Mouse (Mus musculus): ENCODE data around the gene Gfral. TPM values are rescaled to one million over a fixed set of nuclear protein-coding genes. Genes with fewer than 3 reads are reported as not detected.
"Not testable (repeated sequence)": the region's sequence is repeated elsewhere in the genome, so short reads cannot be mapped to it uniquely, and the experiment has no call there.

Gfral gene
- polyA plus RNA-seq, 1 experiment from 2014 or later: not detected

DNA sequence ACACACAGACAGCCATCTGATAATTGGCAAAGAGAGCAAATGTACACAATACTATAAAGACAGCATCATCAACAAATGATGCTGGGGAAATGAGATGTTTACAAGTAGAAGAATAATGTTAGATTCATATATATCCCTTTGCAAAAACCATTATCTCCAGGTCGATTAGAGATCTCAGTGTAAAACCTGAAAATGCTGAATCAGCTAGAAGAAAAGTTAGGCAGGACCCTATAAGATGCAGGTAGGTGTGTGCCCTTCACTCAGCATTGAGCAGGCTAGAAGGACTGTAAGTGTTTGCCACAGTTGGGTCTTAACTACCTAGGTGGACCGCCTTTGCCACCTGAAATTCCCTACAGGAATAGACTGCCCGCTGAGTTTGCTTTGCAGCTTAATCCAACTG, 67.9 kb downstream of the Gfral start:
- Histone ChIP-seq H3K27me3 (ENCODE audit: control insufficient read depth, insufficient read depth, low read depth, low read length) (no peaks in the 10 kb centered on the region), H3K9ac (ENCODE audit: low read depth, low read length) (no peak overlapping the region), H3K36me3 (ENCODE audit: control insufficient read depth, insufficient read depth, low read length) (no peaks in the 10 kb centered on the region), H3K4me1 (ENCODE audit: control insufficient read depth, insufficient read depth, low read length) (no peaks in the 10 kb centered on the region), H3K4me3 (ENCODE audit: low read depth, low read length) (no peak overlapping the region), H3K9me3 (replicated peaks; ENCODE audit: control insufficient read depth, low read length, poor library complexity, severe bottlenecking) (no peaks in the 10 kb centered on the region), H3K27ac (ENCODE audit: low read length) (no peak overlapping the region), H3K4me2 (ENCODE audit: low read length) (no peak overlapping the region)
- ATAC-seq: no peak
- WGBS: 46% methylated on average over 3 of the region's 3 CpGs

DNA sequence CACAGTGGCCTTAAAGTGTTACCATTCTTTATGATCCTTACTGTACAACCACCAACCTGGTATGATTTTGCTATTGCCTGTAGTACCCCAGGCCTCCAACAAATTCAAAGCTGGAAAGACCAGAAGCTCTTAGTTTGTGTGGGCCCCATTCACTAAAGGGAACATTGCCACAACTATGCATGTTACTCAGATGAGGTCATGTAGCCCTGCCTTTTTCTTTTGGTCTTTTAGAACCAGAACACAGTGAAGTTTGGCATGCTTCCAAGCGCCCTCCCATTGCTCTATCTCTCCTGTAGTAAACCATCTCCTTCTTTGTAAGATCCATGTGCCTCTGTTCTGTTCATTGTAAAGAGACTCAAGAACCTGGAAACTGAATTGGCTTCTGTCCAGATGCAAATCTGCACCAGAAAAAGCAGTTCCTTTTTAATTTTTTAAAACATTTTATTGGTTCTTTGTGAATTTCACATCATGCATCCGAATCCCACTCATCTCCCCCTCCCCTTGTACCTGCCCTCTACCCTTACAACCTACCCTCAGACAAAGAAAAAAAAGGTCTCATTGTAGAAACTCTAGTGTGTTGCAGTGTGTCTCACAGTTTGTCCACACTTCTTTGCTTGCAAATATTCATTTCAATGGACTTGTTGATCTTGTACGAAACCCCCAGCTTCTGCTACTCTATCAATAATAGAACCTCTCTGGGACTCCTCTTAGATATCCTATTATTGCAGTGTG, 74.9 kb downstream of the Gfral start:
- H3K27ac ChIP-seq (ENCODE audit: low read length): no peak overlapping the region
- 65% methylated on average over 3 of the region's 3 CpGs for WGBS
- no peaks in the 10 kb centered on the region for H3K4me1 ChIP-seq (ENCODE audit: control insufficient read depth, insufficient read depth, low read length)
- no peaks in the 10 kb centered on the region for H3K9me3 ChIP-seq (replicated peaks; ENCODE audit: control insufficient read depth, low read length, poor library complexity, severe bottlenecking)
- H3K9ac ChIP-seq (ENCODE audit: low read depth, low read length): no peak overlapping the region
- no peak overlapping the region for H3K4me2 ChIP-seq (ENCODE audit: low read length)
- H3K27me3 ChIP-seq (ENCODE audit: control insufficient read depth, insufficient read depth, low read depth, low read length): no peaks in the 10 kb centered on the region
- H3K36me3 ChIP-seq (ENCODE audit: control insufficient read depth, insufficient read depth, low read length): no peaks in the 10 kb centered on the region
- ATAC-seq: no peak
- H3K4me3 ChIP-seq (ENCODE audit: low read depth, low read length): no peak overlapping the region

DNA sequence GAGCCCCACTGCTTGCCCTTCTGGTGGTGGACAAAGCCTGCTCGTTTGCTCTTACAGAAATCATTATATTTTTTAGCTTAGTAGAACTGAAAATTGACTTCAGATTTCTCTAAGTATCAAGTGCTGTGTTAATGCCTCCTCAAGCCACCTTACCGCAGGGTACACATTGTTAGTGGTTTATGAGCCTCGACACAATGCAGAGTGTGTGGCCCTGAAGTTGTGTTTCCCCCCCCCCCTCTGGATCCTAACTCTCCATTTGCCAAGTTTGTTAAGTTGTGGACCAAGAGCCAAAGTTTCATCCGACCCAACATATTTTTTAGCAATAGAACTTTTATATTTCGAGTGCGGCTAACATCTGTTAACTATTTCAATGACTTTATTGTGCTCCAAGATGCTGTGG, 79.4 kb downstream of the Gfral start:
- H3K4me1 ChIP-seq (ENCODE audit: control insufficient read depth, insufficient read depth, low read length): no peaks in the 10 kb centered on the region
- no peak overlapping the region for H3K27ac ChIP-seq (ENCODE audit: low read length)
- H3K36me3 ChIP-seq (ENCODE audit: control insufficient read depth, insufficient read depth, low read length): no peaks in the 10 kb centered on the region
- H3K27me3 ChIP-seq (ENCODE audit: control insufficient read depth, insufficient read depth, low read depth, low read length): no peaks in the 10 kb centered on the region
- ATAC-seq: no peak
- no peaks in the 10 kb centered on the region for H3K9me3 ChIP-seq (replicated peaks; ENCODE audit: control insufficient read depth, low read length, poor library complexity, severe bottlenecking)
- 85% methylated on average over 6 of the region's 6 CpGs for WGBS
- H3K9ac ChIP-seq (ENCODE audit: low read depth, low read length): no peak overlapping the region
- no peak overlapping the region for H3K4me2 ChIP-seq (ENCODE audit: low read length)
- no peak overlapping the region for H3K4me3 ChIP-seq (ENCODE audit: low read depth, low read length)

DNA sequence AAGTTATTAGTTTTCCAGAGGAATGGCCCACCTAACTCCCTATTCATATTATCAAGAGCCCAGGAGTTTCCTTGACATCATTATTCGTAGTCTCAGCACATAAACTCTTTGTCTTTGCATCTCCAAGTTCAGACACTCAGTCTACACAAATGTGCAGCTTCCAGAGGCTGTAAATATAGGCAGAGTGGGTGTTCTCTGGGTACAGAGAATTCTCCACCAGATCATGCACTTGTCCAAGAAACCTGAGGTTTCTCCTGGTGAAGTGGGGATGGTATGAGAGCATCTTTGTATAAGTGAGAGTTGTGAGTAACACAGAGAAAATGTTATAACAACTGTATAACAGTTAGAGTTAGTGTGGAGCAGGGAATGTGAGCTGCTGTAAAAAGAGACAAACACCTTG, 84.1 kb downstream of the Gfral start:
- H3K27me3 ChIP-seq (ENCODE audit: control insufficient read depth, insufficient read depth, low read depth, low read length): no peaks in the 10 kb centered on the region
- no peaks in the 10 kb centered on the region for H3K36me3 ChIP-seq (ENCODE audit: control insufficient read depth, insufficient read depth, low read length)
- whole genome bisulfite sequencing: 72% methylated on average over 1 of the region's 1 CpGs
- no peak for ATAC-seq
- no peaks in the 10 kb centered on the region for H3K4me1 ChIP-seq (ENCODE audit: control insufficient read depth, insufficient read depth, low read length)
- H3K27ac ChIP-seq (ENCODE audit: low read length): no peak overlapping the region
- no peak overlapping the region for H3K4me2 ChIP-seq (ENCODE audit: low read length)
- H3K9me3 ChIP-seq (replicated peaks; ENCODE audit: control insufficient read depth, low read length, poor library complexity, severe bottlenecking): no peaks in the 10 kb centered on the region
- no peak overlapping the region for H3K9ac ChIP-seq (ENCODE audit: low read depth, low read length)
- H3K4me3 ChIP-seq (ENCODE audit: low read depth, low read length): no peak overlapping the region

DNA sequence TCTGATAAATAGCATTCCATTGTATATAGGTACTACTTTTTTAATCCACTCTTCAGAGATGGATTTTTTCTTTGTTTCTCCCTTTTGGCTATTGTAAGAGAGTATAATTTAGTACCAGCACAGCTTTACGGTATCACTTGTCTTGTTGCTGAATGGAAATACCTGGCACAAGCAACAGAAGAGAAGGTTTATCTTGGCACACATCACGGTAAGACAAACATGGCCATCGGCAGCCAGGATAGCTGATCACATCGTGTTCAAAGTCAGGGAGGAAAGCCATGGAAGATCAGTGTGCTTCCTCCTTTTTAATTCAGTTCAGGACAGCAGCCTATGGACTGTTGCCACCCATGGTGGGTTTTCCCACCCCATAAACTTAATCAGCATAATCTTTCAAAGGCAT, 89.2 kb downstream of the Gfral start:
- Histone ChIP-seq H3K9me3 (replicated peaks; ENCODE audit: control insufficient read depth, low read length, poor library complexity, severe bottlenecking) (no peaks in the 10 kb centered on the region), H3K27me3 (ENCODE audit: control insufficient read depth, insufficient read depth, low read depth, low read length) (no peaks in the 10 kb centered on the region), H3K4me3 (ENCODE audit: low read depth, low read length) (no peak overlapping the region), H3K4me1 (ENCODE audit: control insufficient read depth, insufficient read depth, low read length) (no peaks in the 10 kb centered on the region), H3K4me2 (ENCODE audit: low read length) (no peak overlapping the region), H3K9ac (ENCODE audit: low read depth, low read length) (no peak overlapping the region), H3K36me3 (ENCODE audit: control insufficient read depth, insufficient read depth, low read length) (no peaks in the 10 kb centered on the region), H3K27ac (ENCODE audit: low read length) (no peak overlapping the region)
- WGBS: 78% methylated on average over 4 of the region's 4 CpGs
- ATAC-seq: no peak

DNA sequence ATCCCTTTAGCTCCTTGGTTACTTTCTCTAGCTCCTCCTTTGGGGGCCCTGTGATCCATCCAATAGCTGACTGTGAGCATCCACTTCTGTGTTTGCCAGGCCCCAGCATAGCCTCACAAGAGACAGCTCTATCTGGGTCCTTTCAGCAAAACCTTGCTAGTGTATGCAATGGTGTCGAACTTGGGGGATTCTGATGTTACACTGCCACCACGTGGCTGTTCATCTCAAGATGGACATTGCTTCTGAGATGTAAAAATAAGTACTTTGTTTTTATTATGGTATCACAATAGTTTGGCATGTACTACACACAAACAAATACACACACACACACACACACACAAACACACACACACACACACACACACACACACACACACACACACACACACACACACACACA, 90.6 kb downstream of the Gfral start:
- not testable (repeated sequence) for H3K27ac ChIP-seq (ENCODE audit: low read length); H3K9me3 ChIP-seq (replicated peaks; ENCODE audit: control insufficient read depth, low read length, poor library complexity, severe bottlenecking); H3K27me3 ChIP-seq (ENCODE audit: control insufficient read depth, insufficient read depth, low read depth, low read length); H3K4me1 ChIP-seq (ENCODE audit: control insufficient read depth, insufficient read depth, low read length); H3K4me3 ChIP-seq (ENCODE audit: low read depth, low read length); H3K36me3 ChIP-seq (ENCODE audit: control insufficient read depth, insufficient read depth, low read length); H3K4me2 ChIP-seq (ENCODE audit: low read length); H3K9ac ChIP-seq (ENCODE audit: low read depth, low read length)
- ATAC-seq: 0 out of 2 replicates have a peak, but pooled peaks have one; percentile 76
- WGBS: 0% methylated on average over 2 of the region's 2 CpGs

Other genes with a start within 250 kb of the Gfral start
- 24.4 and 30.6 TPM in 2 replicates for gene Hmgcll1, start 198.8 kb downstream of the Gfral start, polyA plus RNA-seq (2015; fragmentation: Nextera tagmentation; extraction: Ambion mirVana)
- gene Hcrtr2, start 110.2 kb upstream of the Gfral start, polyA plus RNA-seq (2015; fragmentation: Nextera tagmentation; extraction: Ambion mirVana): 11.5 and 12.5 TPM in 2 replicates